Mouse (Mus musculus): ENCODE measurements around the gene Frem3. TPM values are rescaled to one million over a fixed set of nuclear protein-coding genes. Genes with fewer than 3 reads are reported as not detected.

Frem3 gene
- polyA plus RNA-seq (2011; ENCODE audit: insufficient read depth, insufficient read length, low read depth, missing spikeins): not detected in 2 replicates

GRCm38 (mm10) chr8:80610549-80611440 is at the start of gene Frem3:
Frem3 (plus strand) TSS chr8:80611080.
- Histone ChIP-seq H3K27me3 (ENCODE audit: control insufficient read depth, insufficient read depth, low read length, poor library complexity, severe bottlenecking) (no peaks in the 10 kb centered on the region), H3K4me1 (ENCODE audit: control insufficient read depth, insufficient read depth, low read length) (no peaks in the 10 kb centered on the region), H3K36me3 (ENCODE audit: control insufficient read depth, insufficient read depth, low read length, poor library complexity, severe bottlenecking) (no peaks in the 10 kb centered on the region), H3K27ac (ENCODE audit: insufficient read depth, low read length) (no peak within 1 kb of the TSS), H3K9ac (ENCODE audit: low read depth, poor library complexity, severe bottlenecking) (0 out of 2 replicates have a peak within 1 kb of the TSS, but pooled peaks have one; percentile 14), H3K9me3 (replicated peaks; ENCODE audit: control insufficient read depth, insufficient read depth, low read length, poor library complexity, severe bottlenecking) (no peaks in the 10 kb centered on the region; the same call in 1 of the 2 replicates), H3K4me3 (ENCODE audit: low read depth, low read length) (peak within 1 kb of the TSS; percentile 29)
- TF ChIP-seq EP300 (IDR thresholded peaks at IDR 0.05; ENCODE audit: insufficient read depth, low read depth, low read length) (no peak), POLR2A (IDR thresholded peaks at IDR 0.05; ENCODE audit: insufficient read depth, low read length) (no peak), CTCF (IDR thresholded peaks at IDR 0.05; ENCODE audit: low read depth, low read length) (no peak)

- H3K4me3 ChIP-seq (ENCODE audit: low read depth, low read length): no peak overlapping the region
- no peaks in the 10 kb centered on the region for H3K4me1 ChIP-seq (ENCODE audit: control insufficient read depth, insufficient read depth, low read length)
- H3K27me3 ChIP-seq (ENCODE audit: control insufficient read depth, insufficient read depth, low read length, poor library complexity, severe bottlenecking): no peaks in the 10 kb centered on the region
- no peak overlapping the region for H3K9ac ChIP-seq (ENCODE audit: low read depth, poor library complexity, severe bottlenecking)
- TF ChIP-seq EP300 (IDR thresholded peaks at IDR 0.05; ENCODE audit: insufficient read depth, low read depth, low read length): no peak
- TF ChIP-seq POLR2A (IDR thresholded peaks at IDR 0.05; ENCODE audit: insufficient read depth, low read length): no peak
- TF ChIP-seq CTCF (IDR thresholded peaks at IDR 0.05; ENCODE audit: low read depth, low read length): no peak
- no peaks in the 10 kb centered on the region for H3K36me3 ChIP-seq (ENCODE audit: control insufficient read depth, insufficient read depth, low read length, poor library complexity, severe bottlenecking)
- no peaks in the 10 kb centered on the region for H3K9me3 ChIP-seq (replicated peaks; ENCODE audit: control insufficient read depth, insufficient read depth, low read length, poor library complexity, severe bottlenecking)
- no peak overlapping the region for H3K27ac ChIP-seq (ENCODE audit: insufficient read depth, low read length)
These were observed 46.6 kb upstream of the Frem3 start for GRCm38 (mm10) chr8:80564205-80564839.

- H3K36me3 ChIP-seq (ENCODE audit: control insufficient read depth, insufficient read depth, low read length, poor library complexity, severe bottlenecking): no peaks in the 10 kb centered on the region
- no peak overlapping the region for H3K27ac ChIP-seq (ENCODE audit: insufficient read depth, low read length)
- no peaks in the 10 kb centered on the region for H3K4me1 ChIP-seq (ENCODE audit: control insufficient read depth, insufficient read depth, low read length)
- H3K9me3 ChIP-seq (replicated peaks; ENCODE audit: control insufficient read depth, insufficient read depth, low read length, poor library complexity, severe bottlenecking): no peaks in the 10 kb centered on the region
- no peak overlapping the region for H3K9ac ChIP-seq (ENCODE audit: low read depth, poor library complexity, severe bottlenecking)
- peaks cover 3% of the 10 kb centered on the region; the same call in 1 of the 2 replicates for H3K27me3 ChIP-seq (ENCODE audit: control insufficient read depth, insufficient read depth, low read length, poor library complexity, severe bottlenecking)
- H3K4me3 ChIP-seq (ENCODE audit: low read depth, low read length): no peak overlapping the region
- TF ChIP-seq POLR2A (IDR thresholded peaks at IDR 0.05; ENCODE audit: insufficient read depth, low read length) (no peak), EP300 (IDR thresholded peaks at IDR 0.05; ENCODE audit: insufficient read depth, low read depth, low read length) (no peak), CTCF (IDR thresholded peaks at IDR 0.05; ENCODE audit: low read depth, low read length) (no peak)
These were observed 43.4 kb upstream of the Frem3 start for GRCm38 (mm10) chr8:80567471-80567870.

- TF ChIP-seq CTCF (IDR thresholded peaks at IDR 0.05; ENCODE audit: low read depth, low read length): no peak
- TF ChIP-seq POLR2A (IDR thresholded peaks at IDR 0.05; ENCODE audit: insufficient read depth, low read length): no peak
- TF ChIP-seq EP300 (IDR thresholded peaks at IDR 0.05; ENCODE audit: insufficient read depth, low read depth, low read length): no peak
- H3K4me1 ChIP-seq (ENCODE audit: control insufficient read depth, insufficient read depth, low read length): no peaks in the 10 kb centered on the region
- H3K4me3 ChIP-seq (ENCODE audit: low read depth, low read length): no peak overlapping the region
- no peak overlapping the region for H3K27ac ChIP-seq (ENCODE audit: insufficient read depth, low read length)
- peaks cover 3% of the 10 kb centered on the region; the same call in 1 of the 2 replicates for H3K27me3 ChIP-seq (ENCODE audit: control insufficient read depth, insufficient read depth, low read length, poor library complexity, severe bottlenecking)
- no peak overlapping the region for H3K9ac ChIP-seq (ENCODE audit: low read depth, poor library complexity, severe bottlenecking)
- no peaks in the 10 kb centered on the region for H3K9me3 ChIP-seq (replicated peaks; ENCODE audit: control insufficient read depth, insufficient read depth, low read length, poor library complexity, severe bottlenecking)
- H3K36me3 ChIP-seq (ENCODE audit: control insufficient read depth, insufficient read depth, low read length, poor library complexity, severe bottlenecking): no peaks in the 10 kb centered on the region
These were observed 42.5 kb upstream of the Frem3 start for GRCm38 (mm10) chr8:80568243-80568995.

- Histone ChIP-seq H3K27ac (ENCODE audit: insufficient read depth, low read length) (no peak overlapping the region), H3K9ac (ENCODE audit: low read depth, poor library complexity, severe bottlenecking) (no peak overlapping the region), H3K27me3 (ENCODE audit: control insufficient read depth, insufficient read depth, low read length, poor library complexity, severe bottlenecking) (peaks cover 3% of the 10 kb centered on the region; the same call in 1 of the 2 replicates), H3K4me3 (ENCODE audit: low read depth, low read length) (no peak overlapping the region), H3K36me3 (ENCODE audit: control insufficient read depth, insufficient read depth, low read length, poor library complexity, severe bottlenecking) (no peaks in the 10 kb centered on the region), H3K9me3 (replicated peaks; ENCODE audit: control insufficient read depth, insufficient read depth, low read length, poor library complexity, severe bottlenecking) (no peaks in the 10 kb centered on the region), H3K4me1 (ENCODE audit: control insufficient read depth, insufficient read depth, low read length) (no peaks in the 10 kb centered on the region)
- TF ChIP-seq POLR2A (IDR thresholded peaks at IDR 0.05; ENCODE audit: insufficient read depth, low read length) (no peak), CTCF (IDR thresholded peaks at IDR 0.05; ENCODE audit: low read depth, low read length) (no peak), EP300 (IDR thresholded peaks at IDR 0.05; ENCODE audit: insufficient read depth, low read depth, low read length) (no peak)
These were observed 38.3 kb upstream of the Frem3 start for GRCm38 (mm10) chr8:80572417-80573061.

All from ES-Bruce4 (cell line).